Comparison of ENCODE assay signal across 14 mouse cellular contexts in the genomic region with DNA sequence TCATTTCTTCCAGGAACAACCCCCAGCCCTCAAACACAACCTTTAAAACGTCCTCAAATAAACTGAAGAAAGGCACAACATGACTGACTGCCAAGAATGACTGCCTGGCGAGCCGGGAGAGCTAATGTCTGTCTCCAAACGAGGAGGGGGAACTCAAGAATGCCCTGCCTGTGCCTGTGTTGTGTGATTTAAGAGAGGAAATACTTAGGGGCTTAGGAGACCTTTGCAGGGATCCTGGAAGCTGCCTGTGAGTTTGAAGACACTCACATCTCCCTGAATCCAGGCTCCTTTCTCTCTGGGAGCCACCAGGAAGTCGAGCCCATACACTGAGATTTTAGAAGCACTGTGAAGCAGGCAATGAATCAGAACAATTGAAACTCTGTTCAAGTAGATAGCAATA.
DNase-seq lines count a peak whose midpoint lies in the region; ATAC-seq lines count a peak whose summit lies in the region.
"Had no signal": no experiment of that assay in that cellular context is flagged by ENCODE, and none has a peak within 500 bp of the region (broad histone marks: within the 10 kb centered on the region; RNA-seq: fewer than 3 reads in every experiment).

No protein-coding gene starts in this region.

- H3K27me3 ChIP-seq in hindbrain, embryonic 10.5 days (ENCODE audit: insufficient read depth, poor library complexity, severe bottlenecking), result no peaks in the 10 kb centered on the region
- no peaks in the 10 kb centered on the region for H3K27me3 ChIP-seq in hindbrain, embryonic 12.5 days
- H3K27me3 ChIP-seq in midbrain, embryonic 16.5 days (ENCODE audit: control insufficient read depth, insufficient read depth, low read depth, low read length), result no peaks in the 10 kb centered on the region
- H3K27me3 ChIP-seq in midbrain, embryonic 15.5 days (replicated peaks), result no peaks in the 10 kb centered on the region
- H3K27me3 ChIP-seq in hindbrain, embryonic 15.5 days, result no peaks in the 10 kb centered on the region
- H3K27me3 ChIP-seq in neural tube, embryonic 14.5 days (ENCODE audit: control insufficient read depth, insufficient read depth, low read length), result no peaks in the 10 kb centered on the region

- ATAC-seq in hindbrain, embryonic 12.5 days (ENCODE audit: low FRiP score), result no peak
- no peak for ATAC-seq in midbrain, embryonic 16.5 days
- ATAC-seq in midbrain, embryonic 15.5 days (replicated peaks), result no peak
- ATAC-seq in hindbrain, embryonic 15.5 days (ENCODE audit: low FRiP score, low read depth), result no peak
- ATAC-seq in neural tube, embryonic 14.5 days (ENCODE audit: low read depth), result peak; percentile 41; the same call in 1 of the 2 replicates

- no peak for DNase-seq in hindbrain, embryonic 10.5 days (ENCODE audit: low spot score)
- no peak for DNase-seq in testis, postnatal 14 days (ENCODE audit: low spot score)
- DNase-seq in urinary bladder, postnatal 14 days (ENCODE audit: low spot score), result no peak
- DNase-seq: cerebellum, adult 18-20 months; kidney, adult 8-10 months; thymus, adult 2 months had no signal

- WGBS in hindbrain, embryonic 10.5 days, result 45% methylated on average over 5 of the region's 5 CpGs
- WGBS in hindbrain, embryonic 12.5 days, result 36% methylated on average over 5 of the region's 5 CpGs
- WGBS in midbrain, embryonic 16.5 days, result 26% methylated on average over 5 of the region's 5 CpGs
- WGBS in midbrain, embryonic 15.5 days, result 22% methylated on average over 5 of the region's 5 CpGs
- 18% methylated on average over 5 of the region's 5 CpGs for WGBS in hindbrain, embryonic 15.5 days
- 5% methylated on average over 5 of the region's 5 CpGs for WGBS in neural tube, embryonic 14.5 days

- peaks cover 14% of the 10 kb centered on the region for H3K4me1 ChIP-seq in hindbrain, embryonic 10.5 days (replicated peaks)
- H3K4me1 ChIP-seq in hindbrain, embryonic 12.5 days, result peaks cover 9% of the 10 kb centered on the region
- peaks cover 13% of the 10 kb centered on the region for H3K4me1 ChIP-seq in midbrain, embryonic 16.5 days (ENCODE audit: control insufficient read depth, insufficient read depth, low read length)
- H3K4me1 ChIP-seq in midbrain, embryonic 15.5 days, result peaks cover 7% of the 10 kb centered on the region; the same call in 1 of the 2 replicates
- peaks cover 15% of the 10 kb centered on the region for H3K4me1 ChIP-seq in hindbrain, embryonic 15.5 days (replicated peaks)
- peaks cover 6% of the 10 kb centered on the region; the same call in 1 of the 2 replicates for H3K4me1 ChIP-seq in neural tube, embryonic 14.5 days (ENCODE audit: control insufficient read depth, insufficient read depth, low read length)

- H3K9ac ChIP-seq in hindbrain, embryonic 12.5 days, result no peak overlapping the region
- H3K9ac ChIP-seq in midbrain, embryonic 16.5 days (ENCODE audit: low read depth, low read length), result no peak overlapping the region
- no peak overlapping the region for H3K9ac ChIP-seq in midbrain, embryonic 15.5 days
- H3K9ac ChIP-seq in hindbrain, embryonic 15.5 days, result no peak overlapping the region
- H3K9ac ChIP-seq in neural tube, embryonic 14.5 days (replicated peaks; ENCODE audit: low read depth, low read length), result no peak overlapping the region

- H3K4me3 ChIP-seq in hindbrain, embryonic 10.5 days, result no peak overlapping the region
- no peak overlapping the region for H3K4me3 ChIP-seq in hindbrain, embryonic 12.5 days
- no peak overlapping the region for H3K4me3 ChIP-seq in midbrain, embryonic 16.5 days (ENCODE audit: low read depth, low read length)
- H3K4me3 ChIP-seq in midbrain, embryonic 15.5 days, result no peak overlapping the region
- no peak overlapping the region for H3K4me3 ChIP-seq in hindbrain, embryonic 15.5 days
- H3K4me3 ChIP-seq in neural tube, embryonic 14.5 days (ENCODE audit: low read depth, low read length), result no peak overlapping the region
- H3K4me3 ChIP-seq: forebrain, embryonic 10.5 days; myocyte had no signal

- peak overlapping the region; percentile 18; the same call in 1 of the 2 replicates for H3K27ac ChIP-seq in hindbrain, embryonic 10.5 days
- H3K27ac ChIP-seq in hindbrain, embryonic 12.5 days, result no peak overlapping the region
- H3K27ac ChIP-seq in midbrain, embryonic 16.5 days (ENCODE audit: low read length), result peak overlapping the region; percentile 33; the same call in 1 of the 2 replicates
- no peak overlapping the region for H3K27ac ChIP-seq in midbrain, embryonic 15.5 days
- peak overlapping the region; percentile 43 for H3K27ac ChIP-seq in hindbrain, embryonic 15.5 days (replicated peaks)
- H3K27ac ChIP-seq in neural tube, embryonic 14.5 days (ENCODE audit: low read depth, low read length), result peak overlapping the region; percentile 69; the same call in 1 of the 2 replicates
- H3K27ac ChIP-seq: forebrain, embryonic 10.5 days had no signal

- no peak overlapping the region for H3K4me2 ChIP-seq in hindbrain, embryonic 12.5 days (replicated peaks)
- no peak overlapping the region for H3K4me2 ChIP-seq in midbrain, embryonic 16.5 days (ENCODE audit: low read length)
- H3K4me2 ChIP-seq in midbrain, embryonic 15.5 days, result no peak overlapping the region
- no peak overlapping the region for H3K4me2 ChIP-seq in hindbrain, embryonic 15.5 days
- H3K4me2 ChIP-seq in neural tube, embryonic 14.5 days (ENCODE audit: low read depth, low read length), result no peak overlapping the region
- H3K4me2 ChIP-seq: midbrain, embryonic 11.5 days had no signal

- H3K36me3 ChIP-seq in hindbrain, embryonic 10.5 days, result no peaks in the 10 kb centered on the region
- no peaks in the 10 kb centered on the region for H3K36me3 ChIP-seq in hindbrain, embryonic 12.5 days
- no peaks in the 10 kb centered on the region for H3K36me3 ChIP-seq in midbrain, embryonic 16.5 days (ENCODE audit: control insufficient read depth, insufficient read depth, low read length)
- no peaks in the 10 kb centered on the region for H3K36me3 ChIP-seq in midbrain, embryonic 15.5 days (replicated peaks)
- no peaks in the 10 kb centered on the region for H3K36me3 ChIP-seq in hindbrain, embryonic 15.5 days
- no peaks in the 10 kb centered on the region for H3K36me3 ChIP-seq in neural tube, embryonic 14.5 days (ENCODE audit: control insufficient read depth, insufficient read depth, low read length)
- H3K36me3 ChIP-seq: forebrain, embryonic 10.5 days had no signal

- H3K9me3 ChIP-seq in hindbrain, embryonic 10.5 days, result no peaks in the 10 kb centered on the region
- H3K9me3 ChIP-seq in hindbrain, embryonic 12.5 days (replicated peaks), result no peaks in the 10 kb centered on the region
- no peaks in the 10 kb centered on the region for H3K9me3 ChIP-seq in midbrain, embryonic 16.5 days (replicated peaks; ENCODE audit: control insufficient read depth, low read length, poor library complexity, severe bottlenecking)
- no peaks in the 10 kb centered on the region for H3K9me3 ChIP-seq in midbrain, embryonic 15.5 days
- no peaks in the 10 kb centered on the region for H3K9me3 ChIP-seq in hindbrain, embryonic 15.5 days
- no peaks in the 10 kb centered on the region for H3K9me3 ChIP-seq in neural tube, embryonic 14.5 days (ENCODE audit: control insufficient read depth, low read length)
- H3K9me3 ChIP-seq: forebrain, embryonic 10.5 days had no signal

Comparison
In these comparisons a context has a peak if more than half of its experiments do, and no peak if none do; other contexts are left out.
1. H3K27ac ChIP-seq: peak in hindbrain, embryonic 10.5 days (single experiment), midbrain, embryonic 16.5 days (single experiment), hindbrain, embryonic 15.5 days (single experiment) and neural tube, embryonic 14.5 days (single experiment); none in hindbrain, embryonic 12.5 days (single experiment) and midbrain, embryonic 15.5 days (single experiment).